Mouse (Mus musculus) inflammation-experienced regulatory T-cells (primary cell): Measurements from ENCODE around the gene Plppr3. TPM values are rescaled to one million over a fixed set of nuclear protein-coding genes. Genes with fewer than 3 reads are reported as not detected.

ENCODE experiments used
- polyA plus RNA-seq, 2 experiments: library from polyadenylated mRNA; unstranded; fragments of 100-300 nt; shearing (Covaris generic); gene quantifications; one replicate each; pipeline ENCODE4 v1.2.1; 2017

Plppr3 gene
- polyA plus RNA-seq = 1 to 10 TPM; 2.7 to 4.4 TPM

GRCm38 (mm10) chr10:79874290-79874862 lies at the start of gene Plppr3, which contains the start of gene Prtn3:
TSS of gene Plppr3 (minus strand) at chr10:79874634.
TSS of gene Prtn3 (plus strand) at chr10:79874476.

GRCm38 (mm10) chr10:79920958-79921535 lies 46.6 kb upstream of the Plppr3 start, which contains the start of gene R3hdm4:
TSS of gene R3hdm4 (minus strand) at chr10:79921208.

GRCm38 (mm10) chr10:79916808-79917531 lies 42.5 kb upstream of the Plppr3 start, which contains the start of gene Kiss1r:
TSS of gene Kiss1r (plus strand) at chr10:79916971.

GRCm38 (mm10) chr10:79910556-79910955 lies 36.1 kb upstream of the Plppr3 start, which contains the start of gene Gm26602:
TSS of gene Gm26602 (plus strand) at chr10:79910856.

GRCm38 (mm10) chr10:79908167-79909091 lies 34.0 kb upstream of the Plppr3 start, which contains the start of gene Med16:
TSS of gene Med16 (minus strand) at chr10:79908923.

GRCm38 (mm10) chr10:79890670-79891069 lies 16.2 kb upstream of the Plppr3 start, which contains the start of gene Cfd:
TSS of gene Cfd (plus strand) at chr10:79890853.

GRCm38 (mm10) chr10:79886054-79886453 lies 11.6 kb upstream of the Plppr3 start, which contains the start of gene Elane:
TSS of gene Elane (plus strand) at chr10:79886247.

GRCm38 (mm10) chr10:79853860-79854795 lies 20.3 kb downstream of the Plppr3 start, which contains the start of gene Ptbp1:
TSS of gene Ptbp1 (plus strand) at chr10:79854427.

GRCm38 (mm10) chr10:79820782-79821181 lies 53.7 kb downstream of the Plppr3 start, which contains the start of gene Misp:
TSS of gene Misp (plus strand) at chr10:79820989.

Other genes starting within 250 kb of the Plppr3 start
- gene Shc2, start 236.7 kb downstream of the Plppr3 start, polyA plus RNA-seq = under 1 TPM in 1 of 2 experiments, not detected in 1; 0.30 TPM
- gene Odf3l2, start 228.9 kb downstream of the Plppr3 start, polyA plus RNA-seq = not detected
- gene Madcam1, start 210.1 kb downstream of the Plppr3 start, polyA plus RNA-seq = 1 to 10 TPM in 1 of 2 experiments, not detected in 1; 1.6 TPM
- 10 to 100 TPM; 40.8 to 60.9 TPM for gene Tpgs1, start 205.3 kb downstream of the Plppr3 start, polyA plus RNA-seq
- gene Cdc34, start 192.4 kb downstream of the Plppr3 start, polyA plus RNA-seq = 10 to 100 TPM; 87.7 to 88.0 TPM
- 1 to 10 TPM; 1.1 to 3.0 TPM for gene Gzmm, start 185.6 kb downstream of the Plppr3 start, polyA plus RNA-seq
- gene Bsg, start 170.1 kb downstream of the Plppr3 start, polyA plus RNA-seq = 100 to 1,000 TPM; 235 to 253 TPM
- under 1 TPM in 1 of 2 experiments, not detected in 1; 0.13 TPM for gene Hcn2, start 158.0 kb downstream of the Plppr3 start, polyA plus RNA-seq
- 10 to 100 TPM; 41.3 to 47.1 TPM for gene Polrmt, start 128.1 kb downstream of the Plppr3 start, polyA plus RNA-seq
- under 1 TPM; 0.12 to 0.55 TPM for gene Fgf22, start 119.6 kb downstream of the Plppr3 start, polyA plus RNA-seq
- 10 to 100 TPM; 47.4 to 52.3 TPM for gene Rnf126, start 107.7 kb downstream of the Plppr3 start, polyA plus RNA-seq
- gene Fstl3, start 97.4 kb downstream of the Plppr3 start, polyA plus RNA-seq = under 1 TPM; 0.13 to 0.51 TPM
- gene Prss57, start 83.7 kb downstream of the Plppr3 start, polyA plus RNA-seq = not detected
- gene Palm, start 81.1 kb downstream of the Plppr3 start, polyA plus RNA-seq = 1 to 10 TPM in 1 of 2 experiments, under 1 TPM in 1; 0.76 to 4.9 TPM
- 1 to 10 TPM in 1 of 2 experiments, not detected in 1; 2.1 TPM for gene Misp, start 53.6 kb downstream of the Plppr3 start, polyA plus RNA-seq
- 100 to 1,000 TPM; 239 to 286 TPM for gene Ptbp1, start 20.2 kb downstream of the Plppr3 start, polyA plus RNA-seq
- under 1 TPM in 1 of 2 experiments, not detected in 1; 0.34 TPM for gene Prtn3, start 158 bp downstream of the Plppr3 start, polyA plus RNA-seq
- not detected for gene Elane, start 11.6 kb upstream of the Plppr3 start, polyA plus RNA-seq
- gene Cfd, start 16.2 kb upstream of the Plppr3 start, polyA plus RNA-seq = not detected
- gene Med16, start 34.3 kb upstream of the Plppr3 start, polyA plus RNA-seq = 10 to 100 TPM; 30.5 to 30.7 TPM
- gene Gm26602, start 36.2 kb upstream of the Plppr3 start, polyA plus RNA-seq = 10 to 100 TPM; 10.9 to 15.4 TPM
- gene Kiss1r, start 42.3 kb upstream of the Plppr3 start, polyA plus RNA-seq = under 1 TPM; 0.09 to 0.57 TPM
- 100 to 1,000 TPM; 160 to 181 TPM for gene R3hdm4, start 46.6 kb upstream of the Plppr3 start, polyA plus RNA-seq
- 1 to 10 TPM; 6.9 to 8.9 TPM for gene Arid3a, start 52.4 kb upstream of the Plppr3 start, polyA plus RNA-seq
- gene Wdr18, start 85.5 kb upstream of the Plppr3 start, polyA plus RNA-seq = 10 to 100 TPM; 63.3 to 64.9 TPM
- under 1 TPM; 0.10 to 0.83 TPM for gene Grin3b, start 96.1 kb upstream of the Plppr3 start, polyA plus RNA-seq
- gene Tmem259, start 109.7 kb upstream of the Plppr3 start, polyA plus RNA-seq = 10 to 100 TPM; 22.6 to 30.0 TPM
- 100 to 1,000 TPM; 843 to 967 TPM for gene Cnn2, start 114.0 kb upstream of the Plppr3 start, polyA plus RNA-seq
- gene Abca7, start 121.9 kb upstream of the Plppr3 start, polyA plus RNA-seq = 10 to 100 TPM; 49.6 to 55.9 TPM
- 100 to 1,000 TPM; 728 to 884 TPM for gene Arhgap45, start 142.0 kb upstream of the Plppr3 start, polyA plus RNA-seq
- gene Polr2e, start 165.2 kb upstream of the Plppr3 start, polyA plus RNA-seq = 100 to 1,000 TPM; 196 TPM
- gene Gpx4, start 172.5 kb upstream of the Plppr3 start, polyA plus RNA-seq = 100 to 1,000 TPM; 386 to 437 TPM
- gene Sbno2, start 230.9 kb upstream of the Plppr3 start, polyA plus RNA-seq = 10 to 100 TPM; 60.6 to 60.7 TPM
- gene Stk11, start 241.2 kb upstream of the Plppr3 start, polyA plus RNA-seq = 10 to 100 TPM; 27.4 to 49.1 TPM